Mouse (Mus musculus): ENCODE data around the gene Ikzf1.

Gene Ikzf1

DNA sequence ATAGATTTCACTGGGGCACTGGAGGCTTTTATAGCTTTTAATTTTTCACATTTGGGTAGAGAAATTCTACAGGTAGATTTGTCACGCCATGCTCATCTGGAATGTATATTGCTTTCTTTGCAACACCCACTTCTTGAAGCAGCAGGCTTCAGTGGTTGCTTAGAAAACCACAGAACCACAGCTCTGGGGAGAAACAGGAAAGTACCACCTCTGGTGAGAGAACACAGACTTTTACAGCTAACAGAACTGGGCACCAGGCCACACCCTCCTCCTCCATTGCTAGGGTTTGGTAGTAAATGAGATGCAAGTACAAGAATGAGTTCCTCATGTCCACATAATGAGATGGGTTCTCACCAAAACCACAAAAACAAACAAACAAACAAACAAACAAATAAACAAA lies 81.3 kb downstream of the Ikzf1 start:
- no peak for DNase-seq (ENCODE audit: low spot score in 2 of 2)

DNA sequence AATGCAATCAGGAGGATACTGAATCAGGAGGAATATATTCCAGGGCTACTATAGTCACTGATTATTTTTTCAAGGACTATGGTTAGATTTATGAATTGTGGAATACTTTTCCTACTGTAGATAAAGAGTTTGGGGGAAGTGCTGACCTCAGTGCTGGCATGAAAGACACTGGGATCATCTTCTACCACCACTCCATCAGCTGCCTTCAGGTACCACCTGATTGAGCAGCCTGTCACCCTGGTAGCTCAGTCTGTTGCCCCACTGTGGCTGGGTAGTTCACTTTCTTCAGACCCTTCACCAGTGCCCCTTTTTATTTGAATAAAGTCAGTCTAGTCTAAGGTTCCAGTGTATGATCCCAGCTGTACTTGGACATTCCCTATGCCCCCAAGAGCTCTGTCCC lies 81.9 kb downstream of the Ikzf1 start:
- no peak for DNase-seq (ENCODE audit: low spot score in 2 of 2)

DNA sequence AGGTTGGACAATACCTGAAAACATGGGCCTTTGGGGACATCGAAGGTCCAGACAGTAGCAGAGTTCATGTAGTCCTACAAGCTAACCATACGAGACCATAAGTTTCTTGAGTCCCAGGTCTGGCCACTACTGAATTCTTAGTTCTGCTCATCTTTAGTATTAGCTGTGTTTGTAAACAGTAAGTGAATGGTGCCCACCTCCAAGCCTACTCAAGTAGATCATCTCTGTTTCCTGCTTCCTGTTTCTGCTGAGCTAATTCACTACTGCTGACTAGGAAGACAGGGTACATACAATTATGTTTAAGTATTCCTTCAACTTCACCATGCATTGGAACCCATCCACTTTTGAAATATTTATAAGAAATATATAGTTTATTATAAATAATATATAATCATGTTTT lies 83.3 kb downstream of the Ikzf1 start:
- DNase-seq (ENCODE audit: low spot score in 2 of 2): no peak

DNA sequence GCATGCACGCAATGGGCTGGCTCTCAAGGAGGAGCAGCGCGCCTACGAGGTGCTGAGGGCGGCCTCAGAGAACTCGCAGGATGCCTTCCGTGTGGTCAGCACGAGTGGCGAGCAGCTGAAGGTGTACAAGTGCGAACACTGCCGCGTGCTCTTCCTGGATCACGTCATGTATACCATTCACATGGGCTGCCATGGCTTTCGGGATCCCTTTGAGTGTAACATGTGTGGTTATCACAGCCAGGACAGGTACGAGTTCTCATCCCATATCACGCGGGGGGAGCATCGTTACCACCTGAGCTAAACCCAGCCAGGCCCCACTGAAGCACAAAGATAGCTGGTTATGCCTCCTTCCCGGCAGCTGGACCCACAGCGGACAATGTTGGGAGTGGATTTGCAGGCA lies 84.5 kb downstream of the Ikzf1 start:
- DNase-seq (ENCODE audit: low spot score in 2 of 2): no peak

DNA sequence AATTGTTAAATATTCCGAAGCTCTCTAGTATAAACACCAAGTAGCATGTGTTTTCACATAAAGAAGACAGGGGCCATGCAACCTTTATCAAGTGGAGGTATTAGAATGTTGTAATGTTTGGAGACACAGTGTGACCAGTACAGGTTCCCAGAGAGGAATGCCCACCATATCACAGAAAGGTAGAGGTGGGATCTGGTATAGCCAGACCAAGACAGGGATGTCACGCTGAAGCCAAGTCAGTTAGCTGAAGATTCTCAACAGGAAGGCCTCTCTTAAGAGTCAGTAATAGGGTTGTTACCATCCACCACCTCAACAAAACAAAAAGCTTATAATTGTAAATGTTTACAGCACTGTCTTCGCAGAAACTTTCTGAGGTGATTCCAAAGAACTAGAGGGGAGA lies 85.9 kb downstream of the Ikzf1 start:
- no peak for DNase-seq (ENCODE audit: low spot score in 2 of 2)

DNA sequence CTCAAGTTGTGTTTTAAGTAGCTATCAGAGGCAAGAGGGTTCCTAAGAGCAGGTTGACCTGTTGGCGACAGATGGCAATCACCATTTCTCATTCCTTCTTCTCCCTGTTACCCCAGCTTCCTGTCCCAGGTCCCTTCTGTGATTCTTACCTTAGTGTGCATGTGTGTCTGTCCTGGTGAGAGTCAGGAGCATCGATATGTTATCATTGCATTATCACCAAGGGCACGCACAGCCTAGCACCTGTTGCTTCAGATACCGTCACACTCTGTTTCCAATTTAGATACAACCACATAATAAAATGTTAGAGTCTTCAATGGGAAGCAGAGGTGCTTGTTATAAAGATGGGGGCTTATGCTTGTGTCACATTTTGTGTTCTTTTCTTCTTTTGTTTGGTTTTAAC lies 87.4 kb downstream of the Ikzf1 start:
- no peak for DNase-seq (ENCODE audit: low spot score in 2 of 2)

DNA sequence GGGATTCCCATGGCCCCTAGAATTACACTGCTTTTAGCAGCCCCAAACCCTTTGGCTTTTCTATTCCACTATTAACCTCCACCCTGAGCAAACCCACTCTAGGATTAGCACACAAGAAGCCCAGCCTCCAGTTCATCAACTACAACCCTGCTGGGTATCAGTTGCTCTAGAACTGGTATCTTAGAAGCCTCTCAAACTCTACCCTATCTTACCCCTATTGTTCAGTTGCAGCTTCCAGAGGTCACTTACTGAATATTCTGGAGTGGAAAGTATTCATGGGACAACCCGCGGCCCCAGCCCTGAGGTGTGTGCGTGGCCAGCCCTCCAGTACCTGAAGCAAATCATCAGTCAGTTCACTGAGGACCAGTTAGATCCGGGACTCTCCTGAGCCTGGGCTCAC lies 89.6 kb downstream of the Ikzf1 start:
- DNase-seq (ENCODE audit: low spot score in 2 of 2): no peak

DNA sequence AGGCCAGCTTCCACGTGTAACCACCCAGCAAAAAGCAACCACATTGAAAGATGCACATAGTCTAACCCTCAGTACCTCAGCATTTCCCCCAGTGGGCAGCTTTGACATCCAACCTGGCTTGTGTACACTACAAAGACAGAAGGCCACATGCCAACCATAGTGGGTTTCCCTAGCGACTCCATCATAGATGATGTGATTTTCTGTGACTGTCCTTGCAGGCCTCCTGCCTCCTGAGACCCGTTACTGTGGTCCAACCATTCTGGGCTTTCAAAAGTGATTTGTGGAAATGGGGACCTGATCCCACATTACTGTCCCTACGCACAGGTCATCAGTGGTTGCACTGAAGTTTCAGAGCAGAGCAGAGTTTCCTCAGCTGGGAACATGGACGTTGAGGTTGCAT lies 90.1 kb downstream of the Ikzf1 start:
- no peak for DNase-seq (ENCODE audit: low spot score in 2 of 2)

DNA sequence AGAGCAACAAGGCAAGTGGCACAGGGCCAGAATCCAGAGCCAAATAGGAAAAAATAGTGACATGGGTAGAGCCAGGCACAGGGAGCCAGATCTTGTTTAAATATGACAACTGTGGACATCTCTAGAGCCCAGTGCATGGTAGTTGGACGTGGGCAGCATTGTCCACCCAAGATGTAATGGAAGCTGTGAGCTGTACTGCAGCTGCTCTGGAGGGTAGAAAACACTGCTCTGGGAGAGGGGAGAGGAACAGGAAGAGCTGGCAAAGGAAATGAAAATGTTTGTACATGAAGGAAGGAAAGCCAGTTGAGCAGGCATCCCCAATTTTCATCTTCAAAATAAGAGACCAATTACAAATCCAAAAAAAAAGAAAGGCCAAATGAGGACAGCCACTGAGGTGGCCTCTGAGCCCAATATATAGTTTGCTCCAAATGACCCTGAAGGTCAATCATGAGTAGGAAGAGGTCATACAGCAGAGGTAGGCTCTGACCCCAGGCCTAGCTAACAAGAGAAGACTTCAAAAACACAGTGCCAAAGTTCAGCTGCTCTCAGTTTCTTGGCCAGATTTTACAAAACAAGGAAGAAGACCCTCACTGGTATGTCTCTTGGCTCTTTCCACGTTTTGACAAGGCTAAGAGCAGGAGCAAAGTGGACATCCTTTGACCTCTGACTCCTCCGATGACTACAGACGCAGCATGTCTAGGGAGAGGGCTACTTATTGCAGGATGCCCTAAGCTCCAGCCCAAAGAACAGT lies 91.4 kb downstream of the Ikzf1 start:
- no peak for DNase-seq (ENCODE audit: low spot score in 2 of 2)

DNA sequence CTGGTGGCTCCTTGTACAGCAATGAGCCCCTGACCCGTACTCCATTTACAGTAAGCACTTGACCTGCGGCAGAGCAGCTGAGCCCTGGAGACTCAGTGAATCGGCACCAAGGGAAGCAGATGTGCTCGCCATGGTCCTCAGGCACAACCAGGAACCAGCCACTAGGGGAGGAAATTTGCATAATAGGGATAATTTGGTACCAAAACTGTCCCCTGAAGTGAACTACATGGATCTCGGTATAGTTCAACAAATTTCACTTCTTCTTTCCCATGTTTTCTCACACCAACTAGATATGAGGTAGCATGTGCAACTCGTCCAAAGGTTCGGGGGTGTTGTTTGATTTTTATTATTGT lies 92.0 kb downstream of the Ikzf1 start:
- no peak for DNase-seq (ENCODE audit: low spot score in 2 of 2)

DNA sequence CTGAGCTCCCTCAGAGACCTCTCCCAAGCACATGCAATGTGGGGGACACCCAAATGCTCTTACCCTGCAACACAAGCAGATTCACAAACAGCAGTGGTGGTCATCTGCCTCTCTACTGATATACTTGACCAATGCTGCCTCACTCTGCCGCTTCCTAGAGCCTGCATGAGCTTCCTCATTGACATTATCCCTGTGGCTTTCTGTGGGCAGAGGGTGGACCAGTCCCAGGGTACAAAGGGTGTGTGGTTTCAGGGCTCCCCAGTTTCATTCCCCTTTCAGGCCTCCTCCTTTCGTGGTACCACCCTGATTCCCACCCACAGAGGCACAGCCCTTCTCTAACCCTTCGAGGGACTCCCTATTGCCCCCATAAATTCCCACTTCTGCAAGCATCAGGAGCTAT lies 92.4 kb downstream of the Ikzf1 start:
- DNase-seq (ENCODE audit: low spot score in 2 of 2): no peak

DNA sequence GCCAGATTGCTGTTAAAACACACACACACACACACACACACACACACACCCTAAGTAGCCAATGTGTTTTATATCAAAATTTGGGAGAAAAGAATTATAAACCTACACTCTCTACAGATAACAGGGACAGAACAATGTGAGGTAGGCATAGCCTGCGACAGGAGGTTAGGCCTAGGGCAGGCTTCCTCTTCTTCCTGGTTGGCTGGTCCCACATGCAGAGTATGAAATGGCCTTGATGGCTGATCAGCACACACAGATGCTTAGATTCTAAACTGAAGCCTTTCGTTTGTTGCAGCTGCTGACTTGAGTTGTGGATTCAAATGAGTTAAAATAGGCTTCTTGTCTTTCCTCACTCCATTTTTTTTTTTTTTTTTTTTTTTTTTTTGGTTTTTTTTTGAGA lies 93.0 kb downstream of the Ikzf1 start:
- no peak for DNase-seq (ENCODE audit: low spot score in 2 of 2)

DNA sequence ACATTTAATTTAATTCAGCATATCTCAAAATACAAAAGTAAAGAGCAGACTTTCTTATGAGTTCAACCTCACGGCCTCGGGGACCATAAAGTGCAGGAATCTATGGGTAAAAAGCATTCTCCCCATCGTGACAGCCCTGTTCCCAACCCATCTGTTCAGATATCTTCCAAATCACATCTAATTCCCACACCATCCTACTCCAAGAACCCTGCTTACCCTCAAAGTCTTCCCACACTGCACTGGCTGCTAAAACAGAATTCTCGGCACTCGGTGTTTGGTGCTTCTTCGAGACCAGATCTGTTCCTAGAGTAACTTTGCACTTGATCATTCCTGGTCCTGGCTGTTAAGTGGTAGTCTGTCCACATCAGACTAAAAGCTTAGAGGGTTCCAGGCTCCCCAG lies 93.5 kb downstream of the Ikzf1 start:
- DNase-seq (ENCODE audit: low spot score in 2 of 2): no peak

DNA sequence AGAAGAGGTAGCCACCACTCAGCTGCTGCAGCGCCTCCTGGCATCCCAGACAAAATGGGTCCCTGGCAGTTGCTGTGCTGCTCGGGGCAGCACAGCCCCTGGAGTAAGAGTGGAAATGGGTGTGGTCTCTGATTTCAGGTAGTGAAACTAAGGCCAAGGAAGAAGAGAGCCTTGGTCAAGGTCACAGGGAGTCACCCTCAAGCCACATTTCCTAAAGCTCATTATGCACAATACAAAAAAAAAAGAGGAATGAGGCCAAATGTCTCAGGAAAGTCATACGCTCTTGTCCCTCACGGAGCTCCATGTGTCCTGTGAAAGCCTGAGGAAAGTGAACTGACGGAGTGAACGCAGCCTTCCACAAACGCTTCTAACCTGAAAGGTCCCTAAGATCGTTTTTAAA lies 96.9 kb downstream of the Ikzf1 start:
- no peak for DNase-seq (ENCODE audit: low spot score in 2 of 2)

DNA sequence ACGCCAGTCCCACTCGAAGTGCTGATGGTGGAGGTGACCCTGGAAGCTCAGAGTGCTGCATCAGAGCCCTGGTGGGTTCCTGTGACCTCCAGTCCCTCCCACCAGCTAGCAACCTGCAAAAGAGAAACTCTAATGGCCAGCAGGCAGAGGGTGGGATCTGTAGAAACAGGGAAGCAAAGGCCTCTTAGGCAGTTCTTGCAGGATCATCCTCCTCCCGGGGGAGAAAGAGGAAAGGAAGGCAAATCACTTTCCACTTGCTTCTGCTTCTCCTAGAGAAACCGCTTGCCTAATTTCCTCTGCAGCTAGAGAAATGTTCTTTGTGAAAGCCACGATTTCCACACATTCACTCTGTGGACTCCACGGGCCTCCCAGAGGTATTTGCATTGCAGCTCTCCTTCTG lies 100.7 kb downstream of the Ikzf1 start:
- DNase-seq (ENCODE audit: low spot score in 2 of 2): no peak

DNA sequence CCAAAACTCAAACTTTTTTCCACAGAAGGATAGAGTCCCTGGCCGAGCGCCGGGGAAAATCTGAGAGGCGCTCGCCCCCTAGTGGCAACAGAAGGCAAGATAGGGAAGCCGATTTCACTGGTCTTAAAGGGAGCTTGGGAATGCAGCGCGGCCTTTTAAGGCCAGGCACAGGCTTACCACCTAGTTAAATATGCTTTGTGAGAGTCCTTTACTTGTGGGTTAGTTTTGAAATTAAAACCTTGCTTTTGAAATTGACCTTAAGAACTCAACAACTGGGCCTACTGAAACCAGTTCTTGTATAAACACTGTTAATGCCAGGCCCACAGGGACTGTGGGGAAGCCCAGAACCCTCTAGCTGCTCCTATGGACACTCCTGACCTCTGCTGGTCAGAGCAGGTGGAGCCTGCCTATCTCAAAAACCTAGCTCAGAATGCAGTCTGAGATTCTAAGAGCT lies 103.7 kb downstream of the Ikzf1 start:
- DNase-seq (ENCODE audit: low spot score in 2 of 2): peak; percentile 29 to 47

DNA sequence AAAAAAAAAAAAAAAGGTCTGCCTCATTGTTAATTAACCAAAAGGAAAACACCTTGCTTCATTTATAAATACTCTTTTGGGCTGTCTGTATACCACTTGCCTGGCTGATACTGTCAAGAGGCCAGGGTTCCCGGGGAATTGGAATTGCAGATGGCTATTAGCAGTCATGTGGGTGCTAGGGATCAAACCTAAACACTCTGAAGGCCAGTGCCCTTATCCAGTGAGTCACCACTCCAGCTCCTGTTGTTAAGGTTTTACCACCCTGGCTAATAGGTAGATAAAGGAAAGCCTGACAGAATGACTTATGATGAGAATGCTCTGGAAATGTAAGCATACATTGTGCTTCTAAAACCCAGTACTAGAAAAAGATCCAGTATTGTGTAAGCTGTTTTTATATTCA lies 109.8 kb downstream of the Ikzf1 start:
- DNase-seq (ENCODE audit: low spot score in 2 of 2): no peak

DNA sequence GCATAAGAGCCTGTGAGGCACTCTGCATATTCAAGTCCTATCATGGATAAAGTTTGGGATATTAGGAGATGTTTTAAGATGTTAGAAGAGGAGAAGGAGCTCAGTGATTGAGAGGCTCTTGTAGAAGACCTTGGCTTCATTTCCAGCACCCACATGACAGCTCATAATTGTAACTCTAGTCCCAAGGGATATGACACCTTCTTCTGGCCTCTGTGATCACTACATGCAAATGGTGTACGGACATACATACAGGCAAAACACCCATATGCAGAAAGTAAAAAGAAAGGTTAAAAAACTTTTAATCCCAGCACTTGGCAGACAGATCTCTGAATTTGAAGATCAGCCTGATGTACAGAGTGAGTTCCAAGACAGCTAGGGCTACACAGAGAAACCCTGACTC lies 113.9 kb downstream of the Ikzf1 start:
- DNase-seq (ENCODE audit: low spot score in 2 of 2): no peak

DNA sequence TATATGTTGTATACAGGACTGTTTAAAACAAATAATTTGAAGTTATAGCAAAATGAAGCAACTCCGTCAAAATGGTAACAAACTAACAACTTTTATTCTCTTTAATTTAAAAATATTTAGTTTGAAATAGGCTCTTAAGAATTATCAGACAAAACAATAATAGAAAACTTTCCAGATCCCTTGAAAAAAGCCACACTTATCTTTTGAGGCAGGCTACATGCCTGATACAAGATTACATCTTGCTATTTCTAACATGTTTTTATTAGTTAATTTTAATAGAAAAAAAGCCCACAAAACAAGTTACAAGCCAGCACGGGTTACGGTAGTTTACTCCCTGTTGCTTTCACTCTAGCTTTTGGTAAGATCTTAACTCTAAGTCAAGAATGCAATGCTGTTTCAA lies 115.5 kb downstream of the Ikzf1 start:
- no peak for DNase-seq (ENCODE audit: low spot score in 2 of 2)

DNA sequence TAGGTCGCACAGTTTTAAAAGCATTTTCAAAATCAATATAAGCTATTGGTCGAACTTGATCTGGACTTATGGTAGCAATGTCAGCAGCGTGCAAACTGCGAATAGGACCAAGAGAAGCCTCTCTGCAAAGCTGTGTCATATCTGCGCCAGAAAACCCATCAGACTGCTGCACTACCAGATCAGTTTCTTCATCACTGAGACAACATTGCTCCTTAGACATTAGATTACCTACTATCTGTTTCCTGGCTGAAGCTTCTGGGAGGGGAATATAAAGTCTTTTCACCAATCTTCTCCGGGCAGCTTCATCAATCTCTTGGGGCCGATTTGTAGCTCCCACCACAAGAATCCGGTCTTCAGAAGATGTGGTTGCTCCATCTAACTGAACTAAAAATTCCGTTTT lies 116.3 kb downstream of the Ikzf1 start:
- no peak for DNase-seq (ENCODE audit: low spot score in 2 of 2)

DNA sequence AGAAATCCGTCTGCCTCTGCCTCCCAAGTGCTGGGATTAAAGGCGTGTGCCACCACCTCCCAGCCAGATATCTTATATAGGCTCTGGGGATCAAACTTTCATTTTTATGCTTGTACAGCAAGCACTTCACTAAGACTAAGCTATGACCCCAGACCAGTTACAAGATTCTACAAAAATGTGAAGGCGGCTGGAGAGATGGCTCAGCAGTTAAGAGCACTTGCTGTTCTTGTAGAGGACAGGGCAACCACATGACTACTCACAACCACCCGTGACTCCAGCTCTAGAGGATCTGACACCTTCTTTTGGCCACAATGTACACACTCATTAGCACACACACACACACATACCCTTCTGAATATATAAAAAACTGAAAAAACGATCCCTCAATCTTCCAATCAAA lies 119.6 kb downstream of the Ikzf1 start:
- no peak for DNase-seq (ENCODE audit: low spot score in 2 of 2)

DNA sequence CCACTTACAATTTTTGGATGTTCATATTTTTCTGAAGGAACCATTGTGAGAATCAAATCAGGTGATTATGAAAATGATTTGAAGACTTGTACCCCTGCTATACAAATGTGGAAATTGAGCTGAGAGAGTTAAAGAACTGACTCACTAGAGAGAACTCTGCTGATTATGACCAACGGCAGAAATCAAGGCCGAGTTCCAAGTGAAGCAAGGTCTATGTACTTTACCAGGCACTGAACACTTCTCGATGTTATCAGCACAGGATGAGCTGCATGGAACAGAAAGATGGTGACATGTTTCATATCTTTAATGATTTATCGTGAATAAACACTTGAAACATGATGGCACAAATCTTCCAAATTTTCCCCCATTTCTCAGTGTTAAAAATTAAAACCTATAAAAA lies 121.1 kb downstream of the Ikzf1 start:
- no peak for DNase-seq (ENCODE audit: low spot score in 2 of 2)

DNA sequence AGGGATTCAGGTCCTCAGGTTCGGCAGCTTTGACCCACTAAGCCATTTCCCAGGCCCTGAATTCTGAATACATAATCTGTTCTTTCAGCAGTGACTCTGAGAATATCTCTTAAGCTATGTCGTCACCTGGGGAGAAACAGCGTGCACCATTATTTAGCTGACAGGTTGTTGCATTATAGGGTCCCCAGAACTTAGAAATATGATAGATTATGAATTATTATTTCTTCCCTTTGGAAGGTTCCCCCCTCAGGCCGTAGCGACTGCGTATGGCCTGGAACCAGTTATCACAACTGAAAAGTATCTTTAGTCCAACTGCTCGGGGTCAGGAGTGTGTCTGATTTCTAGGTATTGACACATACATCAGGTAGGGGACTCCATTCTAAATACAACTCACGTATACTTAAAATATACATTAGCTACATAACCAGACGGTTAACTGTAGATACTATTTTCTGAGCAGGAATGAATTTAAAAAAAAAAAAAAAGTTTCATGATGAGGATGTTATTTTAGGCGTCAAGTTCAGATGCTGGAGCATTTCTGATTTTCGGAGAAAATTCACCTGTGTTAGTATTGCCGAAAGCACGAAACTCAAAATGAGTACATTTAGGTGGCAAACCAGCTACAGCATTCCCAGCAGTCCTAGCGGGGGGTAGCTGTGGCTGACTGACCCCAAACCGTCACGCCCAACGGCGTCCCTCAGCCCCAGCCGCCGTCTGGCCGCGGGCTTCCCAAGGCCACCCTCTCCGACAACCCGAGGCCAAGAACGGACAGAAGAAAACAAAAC lies 123.4 kb downstream of the Ikzf1 start:
- DNase-seq (ENCODE audit: low spot score in 2 of 2): no peak

Data from right cerebral cortex, postnatal 36 days (tissue).